Mouse (Mus musculus) liver, embryonic 14.5 days (tissue): Measurements from ENCODE around the gene Ankrd23. TPM values are rescaled to one million over a fixed set of nuclear protein-coding genes. Genes with fewer than 3 reads are reported as not detected.
A peak's percentile ranks its signal among the peaks of the same experiment; 100 is the strongest.

Experiments used
- ATAC-seq: fragments of 200-750 bp; cut with Nextera tagmentation; 2 replicates; pipeline ENCODE4 v1.8.0; 2017; ENCODE audit warnings: moderate number of reproducible peaks, mild to moderate bottlenecking, moderate library complexity; ENCODE audit not compliant: insufficient read depth
- DNase-seq, 3 experiments: peaks; one replicate each; pipeline ENCODE4 v3.0.0-alpha.2; 2012 to 2013; ENCODE audit warnings: low read depth in 3 of 3, low spot score in 3 of 3
- H3K27ac ChIP-seq: fragments of 300-500 bp; sonication (generic); 2 replicates; pipeline ENCODE4 v1.5.1; 2014; ENCODE audit warnings: moderate library complexity, mild to moderate bottlenecking, control low read depth, inconsistent platforms
- H3K27me3 ChIP-seq: fragments of 300-500 bp; sonication (generic); 2 replicates; pipeline ENCODE4 v1.6.1; 2014; ENCODE audit warnings: mild to moderate bottlenecking, low read length, moderate library complexity; ENCODE audit not compliant: control insufficient read depth, insufficient read depth
- H3K36me3 ChIP-seq: fragments of 300-500 bp; sonication (generic); replicated peaks from 2 replicates; pipeline ENCODE4 v1.6.1; 2014; ENCODE audit warnings: low read depth; ENCODE audit not compliant: control insufficient read depth, insufficient read depth
- H3K4me1 ChIP-seq, 2 experiments: fragments of 200-500 bp in 1 of 2; fragments of 300-500 bp in 1 of 2; sonication (generic) in 1 of 2; replicated peaks; 2 replicates each; pipeline ENCODE4 v1.6.1; 2012 to 2014; ENCODE audit warnings: antibody characterized with exemption in 1 of 2, inconsistent platforms in 1 of 2, low read length in 1 of 2; ENCODE audit not compliant: control insufficient read depth in 2 of 2, insufficient read depth in 2 of 2
- H3K4me2 ChIP-seq: fragments of 300-500 bp; sonication (generic); 2 replicates; pipeline ENCODE4 v1.6.1; 2014; ENCODE audit warnings: low read depth, mild to moderate bottlenecking, control low read depth, moderate library complexity
- H3K4me3 ChIP-seq, 2 experiments: fragments of 200-500 bp in 1 of 2; fragments of 300-500 bp in 1 of 2; sonication (generic) in 1 of 2; 2 replicates each; pipeline ENCODE4 v1.5.1; 2012 to 2014; ENCODE audit warnings: low read depth in 2 of 2, low read length in 2 of 2, mild to moderate bottlenecking in 2 of 2, control low read depth in 1 of 2, inconsistent platforms in 1 of 2, moderate library complexity in 1 of 2; ENCODE audit not compliant: insufficient read depth in 1 of 2
- H3K9ac ChIP-seq: fragments of 300-500 bp; sonication (generic); replicated peaks from 2 replicates; pipeline ENCODE4 v1.6.1; 2014; ENCODE audit warnings: mild to moderate bottlenecking, control low read depth, moderate library complexity
- H3K9me3 ChIP-seq: fragments of 300-500 bp; sonication (generic); 2 replicates; pipeline ENCODE4 v1.6.1; 2016; ENCODE audit warnings: low read length, mixed read lengths; ENCODE audit not compliant: control insufficient read depth
- CTCF ChIP-seq: IDR thresholded peaks from 2 replicates; pipeline ENCODE4 v1.5.1; 2016; ENCODE audit warnings: antibody characterized with exemption, low read depth, control low read depth
- EP300 ChIP-seq: IDR thresholded peaks from 2 replicates; pipeline ENCODE4 v1.6.1; 2016; ENCODE audit warnings: antibody characterized with exemption, low read depth
- WGBS: fragments of 180-500 bp; shearing (Covaris S2); extraction: QIAGEN DNeasy Blood & Tissue Kit; methylation state at CpG from one replicate; pipeline ENCODE4 v1.1.7; 2014; ENCODE audit not compliant: insufficient replicate concordance; 5-methylcytosine and 5-hydroxymethylcytosine counted together
- polyA plus RNA-seq, 2 experiments: library from polyadenylated mRNA; depleted of rRNA in 1 of 2; stranded (reverse) in 1 of 2; unstranded in 1 of 2; fragments of >200 nt; fragmentation: Nextera tagmentation in 1 of 2; extraction: Ambion mirVana in 1 of 2; gene quantifications; 2 replicates each; pipeline versions ENCODE4 v1.2.1 to v1.2.3; 2012 to 2014

Ankrd23 gene
- polyA plus RNA-seq, 2 experiments: 0.80 to 2.3 TPM

DNA sequence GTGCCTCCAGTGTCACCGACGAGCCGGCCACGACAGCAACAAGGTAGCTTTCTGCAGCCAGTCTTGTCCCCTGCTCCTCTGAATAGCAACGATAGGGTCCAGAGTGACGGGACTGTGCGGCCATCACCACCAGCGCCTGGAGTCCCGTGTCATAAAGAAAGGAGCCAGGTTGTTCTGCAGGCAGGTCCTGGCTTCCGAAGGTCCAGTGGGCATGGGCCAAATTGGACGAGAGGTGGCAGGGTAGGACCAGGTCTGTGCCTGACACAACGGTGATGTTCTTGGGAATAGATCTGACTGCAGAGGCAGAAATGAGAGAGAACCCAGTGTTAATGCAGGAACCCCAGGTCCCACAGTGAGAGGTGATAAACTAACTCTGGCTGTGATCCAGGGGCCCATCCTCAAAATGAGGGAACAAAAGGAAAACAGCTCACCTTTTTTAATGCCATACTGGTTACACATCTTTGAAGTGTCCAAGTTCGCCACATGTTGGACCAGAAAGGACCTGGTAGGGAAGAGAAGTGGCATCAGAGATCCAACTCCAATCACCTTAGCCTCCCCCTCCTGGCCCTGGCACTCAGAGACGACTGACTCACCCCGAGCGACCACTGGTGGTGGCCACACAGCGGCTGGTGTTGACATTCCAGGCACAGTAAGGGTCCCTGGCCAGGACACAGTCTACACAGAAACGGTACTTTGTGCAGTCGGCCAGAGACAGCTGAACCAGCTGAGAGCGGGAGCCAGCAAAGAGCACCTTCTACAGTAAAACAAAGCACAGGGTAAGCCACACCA, 13.6 kb upstream of the Ankrd23 start:
- no peak for DNase-seq
- Histone ChIP-seq H3K4me1 (peaks cover 6% of the 10 kb centered on the region in 2 experiments), H3K27ac (no peak overlapping the region), H3K4me3 (no peak overlapping the region), H3K36me3 (no peaks in the 10 kb centered on the region), H3K9me3 (no peaks in the 10 kb centered on the region), H3K9ac (no peak overlapping the region), H3K27me3 (peaks cover 7% of the 10 kb centered on the region), H3K4me2 (no peak overlapping the region)
- TF ChIP-seq EP300 (no peak), CTCF (no peak)
- ATAC-seq: no peak
- 74% methylated on average over 20 of the region's 20 CpGs for WGBS

DNA sequence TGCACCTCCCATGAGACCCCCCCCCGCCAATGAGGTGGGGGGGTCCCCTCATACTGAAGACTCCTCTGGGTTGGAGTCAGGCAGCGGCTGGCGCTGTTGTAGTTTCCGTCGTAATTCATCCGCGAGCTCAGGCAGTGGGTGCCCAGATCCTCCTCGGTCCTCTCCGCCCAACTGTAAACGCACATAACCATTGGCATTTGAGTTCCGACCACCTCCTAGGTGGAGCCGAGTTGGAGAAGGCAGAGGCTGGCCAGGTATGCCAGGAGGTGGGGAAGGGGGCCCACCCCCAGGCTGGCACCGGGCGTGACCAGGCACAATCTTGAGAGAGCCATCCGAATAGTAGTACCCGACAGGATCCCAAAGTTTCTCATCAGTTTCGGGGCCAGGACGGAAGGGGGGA, 12.8 kb upstream of the Ankrd23 start:
- DNase-seq (no peak), ATAC-seq (no peak)
- TF ChIP-seq CTCF (no peak), EP300 (no peak)
- Histone ChIP-seq H3K27me3 (no peaks in the 10 kb centered on the region; the same call in 1 of the 2 replicates), H3K4me3 (no peak overlapping the region), H3K4me2 (no peak overlapping the region), H3K9me3 (no peaks in the 10 kb centered on the region), H3K9ac (no peak overlapping the region), H3K36me3 (no peaks in the 10 kb centered on the region), H3K4me1 (peaks cover 6% of the 10 kb centered on the region in 2 experiments), H3K27ac (no peak overlapping the region)
- WGBS: 77% methylated on average over 18 of the region's 18 CpGs

DNA sequence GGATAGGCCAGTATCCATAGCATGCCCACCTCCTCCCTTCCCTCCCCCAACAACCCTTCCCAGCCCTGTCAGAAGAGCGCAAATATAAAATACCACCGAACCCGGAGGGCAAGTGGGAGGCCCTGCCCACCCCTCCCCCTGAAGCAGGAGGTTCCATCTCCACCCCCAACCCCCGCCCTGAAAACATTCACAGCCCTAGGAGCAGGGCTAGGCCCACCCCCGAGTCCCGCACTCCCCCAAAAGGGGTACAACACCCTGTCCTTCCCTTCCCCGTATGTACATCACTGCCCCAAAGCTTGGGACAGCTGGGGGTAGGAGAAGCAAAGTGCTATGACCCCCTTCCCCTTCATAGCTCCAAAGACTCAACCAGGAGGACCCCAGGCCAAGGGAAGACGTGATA, 12.1 kb upstream of the Ankrd23 start:
- Histone ChIP-seq H3K36me3 (no peaks in the 10 kb centered on the region), H3K27me3 (no peaks in the 10 kb centered on the region), H3K9me3 (no peaks in the 10 kb centered on the region), H3K4me2 (no peak overlapping the region), H3K27ac (no peak overlapping the region), H3K4me3 (no peak overlapping the region), H3K4me1 (peaks cover 6% of the 10 kb centered on the region in 2 experiments), H3K9ac (no peak overlapping the region)
- TF ChIP-seq EP300: no peak
- no peak for TF ChIP-seq CTCF
- ATAC-seq (no peak), DNase-seq (no peak)
- 57% methylated on average over 8 of the region's 8 CpGs for WGBS

DNA sequence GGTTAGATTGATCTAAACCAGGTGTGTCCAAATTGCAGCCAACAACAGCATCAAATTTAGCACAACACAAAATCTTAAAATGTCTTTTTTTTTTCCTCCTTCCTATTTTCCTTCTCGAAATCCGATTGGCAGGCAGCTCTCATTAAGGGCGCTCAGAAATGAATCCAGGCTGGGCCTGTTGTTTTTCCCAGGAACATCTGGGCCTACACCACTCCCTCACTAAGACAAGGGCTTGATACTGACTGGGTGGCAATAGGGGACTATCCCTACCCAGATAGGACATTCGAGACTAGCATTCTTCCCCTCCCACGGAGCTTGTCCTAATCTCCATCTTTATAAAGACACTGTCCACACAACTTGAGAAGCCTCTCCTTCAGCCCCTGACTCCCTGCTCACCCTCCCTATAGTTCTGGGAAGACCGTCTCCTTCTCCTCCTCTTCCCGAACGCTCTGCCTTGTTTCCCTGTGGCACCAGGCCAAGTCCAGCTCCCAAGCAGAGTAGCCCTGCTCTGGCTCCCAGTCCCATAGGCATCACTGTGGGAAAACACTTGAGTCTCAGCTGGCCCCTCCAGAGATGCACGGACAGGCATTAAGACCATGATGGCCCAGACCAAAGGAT, 11.4 kb upstream of the Ankrd23 start:
- H3K9ac ChIP-seq: no peak overlapping the region

DNA sequence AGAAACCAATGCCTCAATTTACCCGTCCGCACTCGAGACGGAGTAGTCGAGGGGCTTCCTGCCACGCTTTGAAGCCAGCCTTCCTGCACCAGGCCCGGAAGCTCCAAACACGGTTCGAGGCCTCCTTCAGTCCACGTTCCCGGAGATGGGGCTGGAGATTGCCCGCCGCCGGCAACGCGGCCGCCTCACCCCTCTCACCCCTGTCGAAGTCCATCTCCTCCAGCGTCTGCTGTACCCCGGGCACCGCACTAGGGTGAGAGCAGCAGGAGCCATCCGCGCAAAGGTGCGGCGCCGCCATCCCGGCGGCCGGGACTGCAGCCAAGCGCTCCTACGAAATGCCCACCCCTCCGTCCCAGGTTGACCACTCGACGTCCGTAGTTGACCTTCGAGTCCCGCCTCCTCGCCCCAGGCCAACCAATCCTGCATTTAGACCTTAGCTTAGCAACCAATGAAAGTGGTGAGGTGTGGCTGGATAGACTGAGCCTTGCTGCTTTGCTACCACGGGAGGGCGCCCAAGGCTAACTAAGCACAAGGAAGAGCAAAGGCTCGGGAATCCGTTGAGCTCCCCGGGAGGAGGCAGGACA, 10.3 kb upstream of the Ankrd23 start, which contains the start of gene Ankrd39:
TSS of gene Ankrd39 (minus strand) at position 558 of the 584 bp plus-strand sequence.
- peak; percentile 100 for ATAC-seq
- H3K27ac ChIP-seq: no peak within 1 kb of the TSS

More for the DNA sequence above, 11.4 kb upstream of the Ankrd23 start:
- H3K4me3 ChIP-seq: no peak overlapping the region
- DNase-seq: no peak
- no peak for ATAC-seq
- H3K27me3 ChIP-seq: no peaks in the 10 kb centered on the region
- TF ChIP-seq EP300 (no peak), CTCF (no peak)
- H3K4me2 ChIP-seq: no peak overlapping the region
- H3K36me3 ChIP-seq: no peaks in the 10 kb centered on the region
- no peak overlapping the region for H3K27ac ChIP-seq
- H3K4me1 ChIP-seq: peaks cover 6% of the 10 kb centered on the region in 2 experiments
- WGBS: 67% methylated on average over 9 of the region's 9 CpGs
- H3K9me3 ChIP-seq: no peaks in the 10 kb centered on the region

More for the DNA sequence above, 10.3 kb upstream of the Ankrd23 start, which contains the start of gene Ankrd39:
- Histone ChIP-seq H3K9ac (peak within 1 kb of the TSS; percentile 24), H3K4me3 (peak within 1 kb of the TSS; percentile 70 to 76), H3K4me1 (peaks cover 6% of the 10 kb centered on the region in 2 experiments), H3K4me2 (peak within 1 kb of the TSS; percentile 85), H3K9me3 (no peaks in the 10 kb centered on the region), H3K36me3 (no peaks in the 10 kb centered on the region), H3K27me3 (no peaks in the 10 kb centered on the region)
- peak; percentile 95 to 96 (median 96) for DNase-seq
- no peak; the same call in 1 of the 2 replicates for TF ChIP-seq EP300
- peak; percentile 100 for TF ChIP-seq CTCF
- WGBS: under 1% methylated on average over 43 of the region's 43 CpGs
